Mouse (Mus musculus) heart, embryonic 10.5 days (tissue): ENCODE results near the gene Smim14. TPM values are rescaled to one million over a fixed set of nuclear protein-coding genes. Genes with fewer than 3 reads are reported as not detected.
A peak's percentile ranks its signal among the peaks of the same experiment; 100 is the strongest.

Experiments
- DNase-seq: peaks from one replicate; pipeline ENCODE4 v3.0.0-alpha.2; 2017; ENCODE audit warnings: low spot score
- H3K27ac ChIP-seq: fragments of 300-500 bp; sonication (generic); 2 replicates; pipeline ENCODE4 v1.5.1; 2016; ENCODE audit warnings: mild to moderate bottlenecking
- H3K27me3 ChIP-seq: fragments of 300-500 bp; sonication (generic); 2 replicates; pipeline ENCODE4 v1.6.1; 2016; ENCODE audit warnings: mild to moderate bottlenecking; ENCODE audit not compliant: poor library complexity, insufficient read depth, severe bottlenecking
- H3K36me3 ChIP-seq: fragments of 300-500 bp; sonication (generic); 2 replicates; pipeline ENCODE4 v1.6.1; 2016; ENCODE audit warnings: mild to moderate bottlenecking, moderate library complexity
- H3K4me1 ChIP-seq: fragments of 300-500 bp; sonication (generic); 2 replicates; pipeline ENCODE4 v1.6.1; 2016; ENCODE audit warnings: mild to moderate bottlenecking
- H3K4me3 ChIP-seq: fragments of 300-500 bp; sonication (generic); 2 replicates; pipeline ENCODE4 v1.5.1; 2016; ENCODE audit warnings: mild to moderate bottlenecking, moderate library complexity
- H3K9me3 ChIP-seq: fragments of 300-500 bp; sonication (generic); 2 replicates; pipeline ENCODE4 v1.6.1; 2016; ENCODE audit warnings: mild to moderate bottlenecking, moderate library complexity
- WGBS: fragments of 180-500 bp; shearing (Covaris S2); methylation state at CpG from one replicate; pipeline ENCODE4 v1.1.7; 2016; 5-methylcytosine and 5-hydroxymethylcytosine counted together
- polyA plus RNA-seq: library from polyadenylated mRNA; unstranded; fragments of >200 nt; fragmentation: Nextera tagmentation; extraction: Ambion mirVana; gene quantifications from 2 replicates; pipeline ENCODE4 v1.2.1, GENCODE M21; 2016

The Smim14 gene
- polyA plus RNA-seq, 1 experiment from 2014 or later: 99.0 TPM

GRCm38 (mm10) chr5:65446756-65447155, 90.2 kb downstream of the Smim14 start:
- DNase-seq: no peak
- Histone ChIP-seq H3K4me1 (peaks cover 24% of the 10 kb centered on the region), H3K27ac (no peak overlapping the region), H3K9me3 (no peaks in the 10 kb centered on the region), H3K27me3 (no peaks in the 10 kb centered on the region), H3K36me3 (peaks cover 24% of the 10 kb centered on the region), H3K4me3 (no peak overlapping the region)
- 82% methylated on average over 2 of the region's 2 CpGs for WGBS

- H3K4me3 ChIP-seq: no peak overlapping the region
- DNase-seq: no peak
- H3K36me3 ChIP-seq: peaks cover 14% of the 10 kb centered on the region; the same call in 1 of the 2 replicates
- peaks cover 24% of the 10 kb centered on the region for H3K4me1 ChIP-seq
- 43% methylated on average over 5 of the region's 6 CpGs for WGBS
- H3K27ac ChIP-seq: peak overlapping the region; percentile 29; the same call in 1 of the 2 replicates
- H3K9me3 ChIP-seq: no peaks in the 10 kb centered on the region
- no peaks in the 10 kb centered on the region for H3K27me3 ChIP-seq
Observed at GRCm38 (mm10) chr5:65444981-65445380, 92.0 kb downstream of the Smim14 start.

GRCm38 (mm10) chr5:65438041-65438440, 98.9 kb downstream of the Smim14 start:
- Histone ChIP-seq H3K27me3 (no peaks in the 10 kb centered on the region), H3K4me1 (peaks cover 34% of the 10 kb centered on the region), H3K9me3 (no peaks in the 10 kb centered on the region), H3K4me3 (no peak overlapping the region), H3K36me3 (peaks cover under 1% of the 10 kb centered on the region; the same call in 1 of the 2 replicates), H3K27ac (0 out of 2 replicates have a peak overlapping the region, but pooled peaks have one; percentile 67)
- DNase-seq: no peak

GRCm38 (mm10) chr5:65435806-65436561, 101.0 kb downstream of the Smim14 start, which contains the start of gene Ugdh:
Gene Ugdh (minus strand): TSS chr5:65435949.
- H3K4me1 ChIP-seq: peaks cover 33% of the 10 kb centered on the region
- no peaks in the 10 kb centered on the region for H3K27me3 ChIP-seq
- no peaks in the 10 kb centered on the region for H3K9me3 ChIP-seq
- peak; percentile 99 for DNase-seq
- H3K36me3 ChIP-seq: peaks cover 3% of the 10 kb centered on the region; the same call in 1 of the 2 replicates
- WGBS: under 1% methylated on average over 51 of the region's 51 CpGs
- H3K4me3 ChIP-seq: peak within 1 kb of the TSS; percentile 81
- H3K27ac ChIP-seq: peak within 1 kb of the TSS; percentile 92

- no peaks in the 10 kb centered on the region for H3K9me3 ChIP-seq
- H3K4me1 ChIP-seq: peaks cover 33% of the 10 kb centered on the region
- under 1% methylated on average over 47 of the region's 47 CpGs for WGBS
- H3K27ac ChIP-seq: peak overlapping the region; percentile 92
- no peaks in the 10 kb centered on the region for H3K27me3 ChIP-seq
- no peak for DNase-seq
- H3K36me3 ChIP-seq: peaks cover 9% of the 10 kb centered on the region
- peak overlapping the region; percentile 81 for H3K4me3 ChIP-seq
Observed at GRCm38 (mm10) chr5:65435363-65435805, 101.6 kb downstream of the Smim14 start.

GRCm38 (mm10) chr5:65434471-65435362, 102.3 kb downstream of the Smim14 start:
- WGBS: 6% methylated on average over 15 of the region's 15 CpGs
- H3K4me3 ChIP-seq: peak overlapping the region; percentile 81
- no peak for DNase-seq
- H3K4me1 ChIP-seq: peaks cover 33% of the 10 kb centered on the region
- H3K9me3 ChIP-seq: no peaks in the 10 kb centered on the region
- H3K27ac ChIP-seq: peak overlapping the region; percentile 92
- H3K36me3 ChIP-seq: peaks cover 12% of the 10 kb centered on the region
- H3K27me3 ChIP-seq: no peaks in the 10 kb centered on the region

GRCm38 (mm10) chr5:65429441-65429840, 107.5 kb downstream of the Smim14 start:
- H3K27me3 ChIP-seq: no peaks in the 10 kb centered on the region
- H3K27ac ChIP-seq: no peak overlapping the region
- peaks cover 17% of the 10 kb centered on the region for H3K4me1 ChIP-seq
- WGBS: 87% methylated on average over 5 of the region's 5 CpGs
- peaks cover 42% of the 10 kb centered on the region for H3K36me3 ChIP-seq
- no peaks in the 10 kb centered on the region for H3K9me3 ChIP-seq
- no peak overlapping the region for H3K4me3 ChIP-seq
- no peak for DNase-seq

GRCm38 (mm10) chr5:65428321-65428720, 108.7 kb downstream of the Smim14 start:
- Histone ChIP-seq H3K27ac (no peak overlapping the region), H3K27me3 (no peaks in the 10 kb centered on the region), H3K4me1 (peaks cover 9% of the 10 kb centered on the region), H3K9me3 (no peaks in the 10 kb centered on the region), H3K36me3 (peaks cover 52% of the 10 kb centered on the region), H3K4me3 (no peak overlapping the region)
- DNase-seq: no peak
- 52% methylated on average over 4 of the region's 4 CpGs for WGBS

- H3K4me3 ChIP-seq: no peak overlapping the region
- 86% methylated on average over 5 of the region's 5 CpGs for WGBS
- peaks cover 73% of the 10 kb centered on the region for H3K36me3 ChIP-seq
- DNase-seq: no peak
- H3K27ac ChIP-seq: no peak overlapping the region
- H3K9me3 ChIP-seq: no peaks in the 10 kb centered on the region
- no peaks in the 10 kb centered on the region for H3K27me3 ChIP-seq
- peaks cover 5% of the 10 kb centered on the region; the same call in 1 of the 2 replicates for H3K4me1 ChIP-seq
Observed at GRCm38 (mm10) chr5:65425251-65425650, 111.7 kb downstream of the Smim14 start.

- Histone ChIP-seq H3K4me3 (no peak overlapping the region), H3K27ac (no peak overlapping the region), H3K4me1 (peaks cover 5% of the 10 kb centered on the region; the same call in 1 of the 2 replicates), H3K36me3 (peaks cover 81% of the 10 kb centered on the region), H3K27me3 (no peaks in the 10 kb centered on the region), H3K9me3 (no peaks in the 10 kb centered on the region)
- DNase-seq: no peak
- 82% methylated on average over 6 of the region's 6 CpGs for WGBS
Observed at GRCm38 (mm10) chr5:65424215-65424614, 112.8 kb downstream of the Smim14 start.

GRCm38 (mm10) chr5:65422803-65423202, 114.2 kb downstream of the Smim14 start:
- peaks cover 90% of the 10 kb centered on the region for H3K36me3 ChIP-seq
- no peak for DNase-seq
- WGBS: 88% methylated on average over 8 of the region's 8 CpGs

GRCm38 (mm10) chr5:65420822-65421221, 116.2 kb downstream of the Smim14 start:
- H3K36me3 ChIP-seq: peaks cover 87% of the 10 kb centered on the region
- WGBS: 80% methylated on average over 6 of the region's 6 CpGs

More at GRCm38 (mm10) chr5:65422803-65423202, 114.2 kb downstream of the Smim14 start:
- H3K9me3 ChIP-seq: no peaks in the 10 kb centered on the region
- H3K27me3 ChIP-seq: no peaks in the 10 kb centered on the region
- H3K27ac ChIP-seq: no peak overlapping the region
- no peak overlapping the region for H3K4me3 ChIP-seq
- no peaks in the 10 kb centered on the region for H3K4me1 ChIP-seq

GRCm38 (mm10) chr5:65419136-65419535, 117.8 kb downstream of the Smim14 start:
- no peaks in the 10 kb centered on the region for H3K9me3 ChIP-seq
- H3K4me1 ChIP-seq: peaks cover 32% of the 10 kb centered on the region
- 83% methylated on average over 10 of the region's 10 CpGs for WGBS
- H3K36me3 ChIP-seq: peaks cover 74% of the 10 kb centered on the region
- H3K4me3 ChIP-seq: no peak overlapping the region
- DNase-seq: no peak
- no peaks in the 10 kb centered on the region for H3K27me3 ChIP-seq
- no peak overlapping the region for H3K27ac ChIP-seq

More at GRCm38 (mm10) chr5:65420822-65421221, 116.2 kb downstream of the Smim14 start:
- Histone ChIP-seq H3K4me3 (no peak overlapping the region), H3K4me1 (peaks cover 16% of the 10 kb centered on the region), H3K27me3 (no peaks in the 10 kb centered on the region), H3K9me3 (no peaks in the 10 kb centered on the region), H3K27ac (no peak overlapping the region)
- DNase-seq: no peak
